Mouse (Mus musculus) C2C12 (cell line): ENCODE measurements around the gene Slc15a2.

ENCODE experiments used
- CTCF ChIP-seq: IDR thresholded peaks from one replicate; pipeline ENCODE4 v1.5.1; 2011; ENCODE audit not compliant: control insufficient read depth, insufficient read depth, insufficient read length
- MAX ChIP-seq: IDR thresholded peaks from one replicate; pipeline ENCODE4 v1.6.1; 2011; ENCODE audit warnings: mild to moderate bottlenecking, control low read depth
- MYOD1 ChIP-seq: IDR thresholded peaks from one replicate; pipeline ENCODE4 v1.6.1; 2011; ENCODE audit warnings: low read depth; ENCODE audit not compliant: control insufficient read depth, insufficient read length

DNA sequence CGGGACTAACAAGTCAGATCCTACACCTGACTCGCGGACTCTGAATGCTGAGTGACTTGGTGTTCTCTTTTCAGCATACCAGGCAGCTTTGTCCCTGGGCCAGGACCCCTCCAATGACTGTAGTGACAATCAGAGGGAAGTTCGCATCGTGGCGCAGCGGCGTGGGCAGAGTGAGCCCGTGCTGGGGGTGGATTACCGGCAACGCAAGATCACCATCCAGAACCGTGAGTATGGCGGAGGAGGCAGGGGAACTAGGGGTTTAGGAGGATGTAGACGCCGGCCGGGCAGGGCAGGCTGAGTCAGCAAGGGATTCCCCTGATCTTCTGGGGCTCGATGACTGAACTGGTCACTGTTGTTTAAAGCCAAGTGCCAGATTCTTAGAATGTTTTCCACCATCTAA lies 75.4 kb downstream of the Slc15a2 start:
- TF ChIP-seq CTCF (no peak), MAX (no peak), MYOD1 (no peak)
